Mouse (Mus musculus): ENCODE data around the gene Desi2. TPM values are rescaled to one million over a fixed set of nuclear protein-coding genes. Genes with fewer than 3 reads are reported as not detected.
"Not testable (repeated sequence)": the region's sequence is repeated elsewhere in the genome, so short reads cannot be mapped to it uniquely, and the experiment has no call there.

Desi2 gene
- polyA plus RNA-seq, 1 experiment from 2014 or later: 20.6 TPM

DNA sequence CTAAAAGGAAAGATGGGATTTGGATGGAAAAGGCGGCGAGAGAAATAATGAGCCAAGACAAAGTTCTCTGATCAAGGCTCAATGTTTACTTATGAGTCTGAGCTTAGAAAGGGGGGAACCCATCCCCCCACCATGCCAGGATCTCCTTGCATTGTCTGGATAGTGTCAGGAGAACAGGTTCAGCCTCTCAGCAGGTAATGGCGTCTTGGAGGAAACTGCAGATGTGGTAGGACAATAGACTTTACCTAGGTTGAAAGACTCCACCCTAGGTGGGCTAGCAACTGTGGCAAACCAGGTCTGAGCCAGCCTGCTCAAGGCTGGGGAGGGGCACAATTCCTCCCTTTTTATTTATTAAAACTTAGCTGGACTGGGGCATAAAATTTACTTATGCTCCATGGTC lies 96.1 kb downstream of the Desi2 start:
- not testable (repeated sequence) for ATAC-seq (replicated peaks; ENCODE audit: extremely low read depth, insufficient read depth, low FRiP score); H3K9me3 ChIP-seq (replicated peaks; ENCODE audit: control insufficient read depth, low read length); H3K36me3 ChIP-seq (ENCODE audit: control insufficient read depth, insufficient read depth); H3K9ac ChIP-seq (ENCODE audit: low read length); H3K4me1 ChIP-seq (ENCODE audit: control insufficient read depth, insufficient read depth, low read length); H3K27ac ChIP-seq (ENCODE audit: low read length); H3K4me2 ChIP-seq (ENCODE audit: low read depth, low read length); H3K27me3 ChIP-seq (ENCODE audit: control insufficient read depth, insufficient read depth, low read length); H3K4me3 ChIP-seq (ENCODE audit: low read length)
- WGBS: 82% methylated on average over 3 of the region's 3 CpGs

DNA sequence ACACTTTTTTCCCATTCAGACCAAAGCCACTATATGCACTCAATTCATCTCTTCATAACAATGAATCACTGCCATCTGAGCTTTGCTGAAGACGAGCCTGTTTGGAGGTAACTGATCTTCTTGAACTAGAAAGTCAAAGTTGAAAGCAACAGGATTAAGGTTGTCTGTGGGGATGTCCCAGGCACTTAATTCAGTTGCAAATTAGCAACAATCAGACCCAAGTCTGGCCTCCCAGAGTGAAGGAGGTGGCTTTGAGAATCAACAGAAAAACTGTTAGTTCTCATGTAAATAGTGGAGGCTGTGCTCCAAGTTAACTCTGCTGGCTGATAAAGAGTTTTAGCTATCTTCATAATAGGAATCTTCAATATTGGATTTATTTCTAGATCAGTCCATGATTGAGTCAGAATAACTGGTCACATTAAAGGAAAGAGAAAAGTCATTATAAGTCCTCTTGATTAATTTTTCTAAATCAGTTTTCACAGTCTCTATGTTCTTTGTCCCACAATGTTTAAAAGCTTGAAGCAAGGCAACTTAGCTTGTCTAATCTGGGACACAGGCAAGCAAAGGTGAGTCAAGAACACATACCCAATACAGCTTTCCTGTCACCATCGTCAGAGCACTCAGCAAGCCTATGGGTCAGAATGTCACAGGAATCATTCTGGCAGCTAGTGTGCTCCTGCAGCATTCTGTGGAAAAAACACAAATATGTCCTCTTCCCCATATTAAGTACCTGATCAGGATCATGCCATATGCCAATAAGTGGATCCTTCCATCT lies 96.9 kb downstream of the Desi2 start:
- Histone ChIP-seq H3K4me2 (ENCODE audit: low read depth, low read length) (no peak overlapping the region), H3K4me1 (ENCODE audit: control insufficient read depth, insufficient read depth, low read length) (no peaks in the 10 kb centered on the region), H3K27me3 (ENCODE audit: control insufficient read depth, insufficient read depth, low read length) (no peaks in the 10 kb centered on the region), H3K4me3 (ENCODE audit: low read length) (no peak overlapping the region), H3K27ac (ENCODE audit: low read length) (no peak overlapping the region), H3K36me3 (ENCODE audit: control insufficient read depth, insufficient read depth) (no peaks in the 10 kb centered on the region), H3K9ac (ENCODE audit: low read length) (no peak overlapping the region), H3K9me3 (replicated peaks; ENCODE audit: control insufficient read depth, low read length) (peaks cover 6% of the 10 kb centered on the region)
- no peak for ATAC-seq (replicated peaks; ENCODE audit: extremely low read depth, insufficient read depth, low FRiP score)
- WGBS: 72% methylated on average over 2 of the region's 2 CpGs

- Histone ChIP-seq H3K9me3 (replicated peaks; ENCODE audit: control insufficient read depth, low read length) (peaks cover 6% of the 10 kb centered on the region), H3K4me2 (ENCODE audit: low read depth, low read length) (no peak overlapping the region), H3K4me3 (ENCODE audit: low read length) (no peak overlapping the region), H3K27ac (ENCODE audit: low read length) (no peak overlapping the region), H3K9ac (ENCODE audit: low read length) (no peak overlapping the region), H3K36me3 (ENCODE audit: control insufficient read depth, insufficient read depth) (no peaks in the 10 kb centered on the region), H3K4me1 (ENCODE audit: control insufficient read depth, insufficient read depth, low read length) (no peaks in the 10 kb centered on the region), H3K27me3 (ENCODE audit: control insufficient read depth, insufficient read depth, low read length) (no peaks in the 10 kb centered on the region)
- ATAC-seq (replicated peaks; ENCODE audit: extremely low read depth, insufficient read depth, low FRiP score): no peak
- 48% methylated on average over 8 of the region's 8 CpGs for WGBS
Observed at GRCm38 (mm10) chr1:178287601-178288176, 100.5 kb downstream of the Desi2 start.

GRCm38 (mm10) chr1:178291716-178292115 lies 104.5 kb downstream of the Desi2 start:
- no peak overlapping the region for H3K4me3 ChIP-seq (ENCODE audit: low read length)
- no peaks in the 10 kb centered on the region for H3K36me3 ChIP-seq (ENCODE audit: control insufficient read depth, insufficient read depth)
- no peak overlapping the region for H3K4me2 ChIP-seq (ENCODE audit: low read depth, low read length)
- no peaks in the 10 kb centered on the region for H3K4me1 ChIP-seq (ENCODE audit: control insufficient read depth, insufficient read depth, low read length)
- 76% methylated on average over 3 of the region's 3 CpGs for WGBS
- no peak for ATAC-seq (replicated peaks; ENCODE audit: extremely low read depth, insufficient read depth, low FRiP score)
- H3K27me3 ChIP-seq (ENCODE audit: control insufficient read depth, insufficient read depth, low read length): no peaks in the 10 kb centered on the region
- H3K9me3 ChIP-seq (replicated peaks; ENCODE audit: control insufficient read depth, low read length): no peaks in the 10 kb centered on the region
- no peak overlapping the region for H3K27ac ChIP-seq (ENCODE audit: low read length)
- H3K9ac ChIP-seq (ENCODE audit: low read length): no peak overlapping the region

- H3K4me2 ChIP-seq (ENCODE audit: low read depth, low read length): no peak overlapping the region
- no peak overlapping the region for H3K4me3 ChIP-seq (ENCODE audit: low read length)
- no peak overlapping the region for H3K27ac ChIP-seq (ENCODE audit: low read length)
- no peaks in the 10 kb centered on the region for H3K9me3 ChIP-seq (replicated peaks; ENCODE audit: control insufficient read depth, low read length)
- no peak overlapping the region for H3K9ac ChIP-seq (ENCODE audit: low read length)
- H3K27me3 ChIP-seq (ENCODE audit: control insufficient read depth, insufficient read depth, low read length): no peaks in the 10 kb centered on the region
- no peaks in the 10 kb centered on the region for H3K36me3 ChIP-seq (ENCODE audit: control insufficient read depth, insufficient read depth)
- no peak for ATAC-seq (replicated peaks; ENCODE audit: extremely low read depth, insufficient read depth, low FRiP score)
- no peaks in the 10 kb centered on the region for H3K4me1 ChIP-seq (ENCODE audit: control insufficient read depth, insufficient read depth, low read length)
- 89% methylated on average over 1 of the region's 1 CpGs for WGBS
Observed at GRCm38 (mm10) chr1:178294051-178294450, 106.8 kb downstream of the Desi2 start.

GRCm38 (mm10) chr1:178301261-178301660 lies 114.0 kb downstream of the Desi2 start:
- 88% methylated on average over 2 of the region's 2 CpGs for WGBS
- H3K4me3 ChIP-seq (ENCODE audit: low read length); H3K36me3 ChIP-seq (ENCODE audit: control insufficient read depth, insufficient read depth); H3K27ac ChIP-seq (ENCODE audit: low read length); H3K4me2 ChIP-seq (ENCODE audit: low read depth, low read length); H3K9ac ChIP-seq (ENCODE audit: low read length); ATAC-seq (replicated peaks; ENCODE audit: extremely low read depth, insufficient read depth, low FRiP score); H3K9me3 ChIP-seq (replicated peaks; ENCODE audit: control insufficient read depth, low read length); H3K4me1 ChIP-seq (ENCODE audit: control insufficient read depth, insufficient read depth, low read length); H3K27me3 ChIP-seq (ENCODE audit: control insufficient read depth, insufficient read depth, low read length): not testable (repeated sequence)

- Histone ChIP-seq H3K4me3 (ENCODE audit: low read length) (no peak overlapping the region), H3K27ac (ENCODE audit: low read length) (no peak overlapping the region), H3K9ac (ENCODE audit: low read length) (no peak overlapping the region), H3K4me2 (ENCODE audit: low read depth, low read length) (no peak overlapping the region), H3K4me1 (ENCODE audit: control insufficient read depth, insufficient read depth, low read length) (no peaks in the 10 kb centered on the region), H3K36me3 (ENCODE audit: control insufficient read depth, insufficient read depth) (no peaks in the 10 kb centered on the region), H3K27me3 (ENCODE audit: control insufficient read depth, insufficient read depth, low read length) (no peaks in the 10 kb centered on the region), H3K9me3 (replicated peaks; ENCODE audit: control insufficient read depth, low read length) (no peaks in the 10 kb centered on the region)
- no peak for ATAC-seq (replicated peaks; ENCODE audit: extremely low read depth, insufficient read depth, low FRiP score)
- 20% methylated on average over 3 of the region's 3 CpGs for WGBS
Observed at GRCm38 (mm10) chr1:178303425-178303824, 116.2 kb downstream of the Desi2 start.

Other genes starting within 250 kb of the Desi2 start
- 0.12 and 0.26 TPM in 2 replicates for gene Catspere2, start 204.0 kb upstream of the Desi2 start, polyA plus RNA-seq (2015; fragmentation: Nextera tagmentation; extraction: Ambion mirVana)
- 268 and 273 TPM in 2 replicates for gene Cox20, start 131.7 kb downstream of the Desi2 start, polyA plus RNA-seq (2015; fragmentation: Nextera tagmentation; extraction: Ambion mirVana)
- 192 and 219 TPM in 2 replicates for gene Hnrnpu, start 150.4 kb downstream of the Desi2 start, polyA plus RNA-seq (2015; fragmentation: Nextera tagmentation; extraction: Ambion mirVana)
- gene Efcab2, start 218.7 kb downstream of the Desi2 start, polyA plus RNA-seq (2015; fragmentation: Nextera tagmentation; extraction: Ambion mirVana): 16.2 and 19.1 TPM in 2 replicates